10 mouse cellular contexts compared by ENCODE assay signal in the genomic region with DNA sequence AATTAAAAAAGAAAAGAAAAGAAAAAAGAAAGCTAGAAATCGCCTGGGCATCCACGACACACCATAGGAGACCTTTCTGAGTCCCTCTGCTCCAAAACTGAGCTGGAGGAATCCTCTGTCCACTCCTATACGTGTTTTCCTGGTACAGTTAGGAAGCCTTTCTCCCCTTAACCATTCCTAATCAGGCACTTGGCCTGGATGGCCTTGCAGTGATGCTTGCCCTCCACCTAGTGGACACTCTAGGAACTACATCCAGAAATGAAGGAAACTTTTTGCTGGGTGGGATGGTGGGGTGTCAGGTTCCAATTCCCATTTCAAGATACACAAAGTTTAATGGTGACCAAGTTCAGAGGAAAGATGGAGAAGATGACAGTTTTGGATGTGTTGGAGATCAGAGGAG. TPM values are rescaled to one million over a fixed set of nuclear protein-coding genes. Genes with fewer than 3 reads are reported as not detected.
A peak's percentile ranks its signal among the peaks of the same experiment; 100 is the strongest.
DNase-seq lines count a peak whose midpoint lies in the region; ATAC-seq and TF ChIP-seq lines count a peak whose summit lies in the region.
"Had no signal": no experiment of that assay in that cellular context is flagged by ENCODE, and none has a peak within 500 bp of the region (broad histone marks: within the 10 kb centered on the region; RNA-seq: fewer than 3 reads in every experiment).

No protein-coding gene starts in this region.

- 0 out of 2 replicates have a peak, but pooled peaks have one; percentile 49 for ATAC-seq in midbrain, embryonic 16.5 days

- H3K27me3 ChIP-seq in midbrain, embryonic 16.5 days (ENCODE audit: control insufficient read depth, insufficient read depth, low read depth, low read length), result peaks cover 4% of the 10 kb centered on the region

- no peaks in the 10 kb centered on the region for H3K36me3 ChIP-seq in midbrain, embryonic 16.5 days (ENCODE audit: control insufficient read depth, insufficient read depth, low read length)

- intact Hi-C loops in left cerebral cortex, adult 2 months (cut with DNase I), result loop anchor here (1.0 to 10.0 kb wide), 2 partner anchors 60 to 450 kb away; no protein-coding TSS in a partner anchor
- intact Hi-C loops in heart, postnatal 10 days (cut with DNase I), result loop anchor here (1.0 kb wide), 1 partner anchor 60 kb away; no protein-coding TSS in a partner anchor

- H3K27ac ChIP-seq in left cerebral cortex, adult 2 months, result no peak overlapping the region
- no peak overlapping the region for H3K27ac ChIP-seq in midbrain, embryonic 16.5 days (ENCODE audit: low read length)

- H3K9me3 ChIP-seq in midbrain, embryonic 16.5 days (replicated peaks; ENCODE audit: control insufficient read depth, low read length, poor library complexity, severe bottlenecking), result no peaks in the 10 kb centered on the region

- H3K4me3 ChIP-seq in left cerebral cortex, adult 2 months, result no peak overlapping the region
- H3K4me3 ChIP-seq in midbrain, embryonic 16.5 days (ENCODE audit: low read depth, low read length), result no peak overlapping the region
- H3K4me3 ChIP-seq: erythroblast, embryonic 14.5 days; myocyte had no signal

- peaks cover 12% of the 10 kb centered on the region for H3K4me1 ChIP-seq in midbrain, embryonic 16.5 days (ENCODE audit: control insufficient read depth, insufficient read depth, low read length)

- TF ChIP-seq CTCF in left cerebral cortex, adult 2 months (IDR thresholded peaks at IDR 0.05), result peak; percentile 100

- DNase-seq in left cerebral cortex, adult 2 months (ENCODE audit: extremely low spot score in 1 of 2, low spot score in 2 of 2), result peak; percentile 69 to 74
- DNase-seq in left cerebral cortex, adult 8-10 months (ENCODE audit: low spot score in 2 of 2), result no peak
- peak; percentile 84 for DNase-seq in adipocyte (ENCODE audit: low spot score)
- peak; percentile 92 for DNase-seq in embryo, embryonic 10 days (ENCODE audit: low spot score)
- peak; percentile 85 to 93 for DNase-seq in heart, postnatal 10 days
- peak; percentile 78 to 88 for DNase-seq in layer of hippocampus, postnatal 14 days (ENCODE audit: low spot score in 2 of 2)
- DNase-seq in testis, postnatal 14 days (ENCODE audit: low spot score), result peak; percentile 71

- H3K4me2 ChIP-seq in midbrain, embryonic 16.5 days (ENCODE audit: low read length), result no peak overlapping the region

- WGBS in midbrain, embryonic 16.5 days, result 5% methylated on average over 3 of the region's 3 CpGs

- H3K9ac ChIP-seq in midbrain, embryonic 16.5 days (ENCODE audit: low read depth, low read length), result no peak overlapping the region

RNA-seq across cellular contexts. Expression of gene Ahdc1, which starts 5.8 kb away (rescaled TPM):
- total RNA-seq in left cerebral cortex, adult 2 months (2021), result 100 to 1,000 TPM; 108 to 132 TPM
- 100 to 1,000 TPM in 2 of 4 experiments, 10 to 100 TPM in 2; 95.7 to 104 (median 99.7) TPM for total RNA-seq in left cerebral cortex, adult 8-10 months (2022)
- 10 to 100 TPM; 54.0 to 63.0 TPM for total RNA-seq in heart, postnatal 10 days (2021)
- 10 to 100 TPM; 88.6 to 96.3 TPM for total RNA-seq in layer of hippocampus, postnatal 14 days (2021)
- polyA plus RNA-seq in midbrain, embryonic 16.5 days (2015; fragmentation: Nextera tagmentation; extraction: Ambion mirVana), result 11.2 and 12.5 TPM in 2 replicates

RNA-seq across cellular contexts. Expression of gene Fgr, which starts 31.3 kb away (rescaled TPM):
- under 1 TPM; 0.23 TPM for total RNA-seq in left cerebral cortex, adult 2 months (2021)
- total RNA-seq in left cerebral cortex, adult 8-10 months (2022), result 1 to 10 TPM in 2 of 4 experiments, under 1 TPM in 2; 0.17 to 1.1 (median 0.82) TPM
- total RNA-seq in heart, postnatal 10 days (2021), result under 1 TPM; 0.19 to 0.40 TPM
- not detected for total RNA-seq in layer of hippocampus, postnatal 14 days (2021)
- 0.05 TPM in 1 of 2 replicates, not detected in the other for polyA plus RNA-seq in midbrain, embryonic 16.5 days (2015; fragmentation: Nextera tagmentation; extraction: Ambion mirVana)
- polyA plus RNA-seq: myocyte had no signal

Comparison
In these comparisons a context has a peak if more than half of its experiments do, and no peak if none do; other contexts are left out.
1. DNase-seq: peak in left cerebral cortex, adult 2 months (2 of 2), adipocyte (single experiment), embryo, embryonic 10 days (single experiment), heart, postnatal 10 days (2 of 2), layer of hippocampus, postnatal 14 days (2 of 2) and testis, postnatal 14 days (single experiment); none in left cerebral cortex, adult 8-10 months (0 of 2).